Mouse (Mus musculus): Measurements from ENCODE around the gene Fbn1. TPM values are rescaled to one million over a fixed set of nuclear protein-coding genes. Genes with fewer than 3 reads are reported as not detected.

The Fbn1 gene
- total RNA-seq, 2 experiments from 2014 or later: 28.6 to 33.5 TPM

GRCm38 (mm10) chr2:125456059-125456789, 51.6 kb downstream of the Fbn1 start:
- DNase-seq: no peak

- DNase-seq: no peak
Measured at GRCm38 (mm10) chr2:125454781-125455180, 53.0 kb downstream of the Fbn1 start.

DNA sequence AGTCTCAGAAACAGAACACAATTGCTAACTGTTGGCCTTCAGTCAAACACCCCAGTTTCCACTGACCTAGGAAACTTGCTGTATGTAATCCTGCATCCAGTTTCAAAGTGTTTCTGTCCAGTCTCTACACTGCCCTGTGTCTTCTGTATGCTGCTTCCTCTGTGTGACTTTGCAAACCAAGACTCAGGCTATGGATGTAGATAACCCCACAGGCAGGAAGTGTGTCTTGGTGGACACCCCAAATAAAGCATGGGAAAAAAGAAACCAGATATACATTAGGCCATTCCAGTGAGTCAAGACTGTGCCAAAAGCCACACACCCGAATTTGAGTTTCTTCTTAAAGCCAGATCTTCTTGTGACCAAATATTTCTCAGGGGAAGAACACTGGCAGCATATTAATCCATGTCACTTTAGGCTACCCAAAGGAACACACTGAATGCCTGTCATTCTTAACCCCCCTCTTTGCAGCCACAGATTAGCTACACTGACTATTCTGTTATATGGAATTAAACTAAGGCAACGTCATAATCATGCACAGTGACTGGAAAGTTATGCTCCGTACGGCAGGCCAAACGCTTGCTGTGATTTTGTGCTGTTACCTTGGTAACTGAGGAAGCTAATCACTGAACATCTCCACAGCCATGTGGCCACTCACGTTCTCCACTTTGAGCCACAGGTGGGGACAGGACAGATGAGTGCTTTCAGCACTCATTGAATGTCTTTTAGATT, 55.3 kb downstream of the Fbn1 start:
- DNase-seq: no peak

DNA sequence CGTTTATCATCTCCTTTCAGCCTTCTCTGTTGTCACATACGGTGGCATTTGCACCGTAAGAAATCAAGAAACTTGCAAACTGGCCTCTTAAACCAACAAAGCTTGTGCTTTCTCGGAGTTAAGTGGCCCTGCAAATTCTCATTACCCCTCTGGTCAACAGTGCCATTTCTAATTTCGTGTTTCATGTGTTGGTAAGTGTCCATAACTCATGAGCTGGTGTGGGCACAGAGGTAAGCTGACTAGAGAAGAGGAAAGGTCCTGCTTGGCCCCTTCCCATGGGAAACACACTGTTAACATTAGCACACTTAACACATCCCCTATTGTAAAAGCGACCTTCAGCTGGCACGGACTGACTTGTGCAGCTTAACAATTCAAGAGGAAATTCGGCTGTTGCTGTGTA, 58.4 kb downstream of the Fbn1 start:
- no peak for DNase-seq

- peak; percentile 58 to 83 for DNase-seq
Measured at GRCm38 (mm10) chr2:125448881-125449280, 58.9 kb downstream of the Fbn1 start.

DNA sequence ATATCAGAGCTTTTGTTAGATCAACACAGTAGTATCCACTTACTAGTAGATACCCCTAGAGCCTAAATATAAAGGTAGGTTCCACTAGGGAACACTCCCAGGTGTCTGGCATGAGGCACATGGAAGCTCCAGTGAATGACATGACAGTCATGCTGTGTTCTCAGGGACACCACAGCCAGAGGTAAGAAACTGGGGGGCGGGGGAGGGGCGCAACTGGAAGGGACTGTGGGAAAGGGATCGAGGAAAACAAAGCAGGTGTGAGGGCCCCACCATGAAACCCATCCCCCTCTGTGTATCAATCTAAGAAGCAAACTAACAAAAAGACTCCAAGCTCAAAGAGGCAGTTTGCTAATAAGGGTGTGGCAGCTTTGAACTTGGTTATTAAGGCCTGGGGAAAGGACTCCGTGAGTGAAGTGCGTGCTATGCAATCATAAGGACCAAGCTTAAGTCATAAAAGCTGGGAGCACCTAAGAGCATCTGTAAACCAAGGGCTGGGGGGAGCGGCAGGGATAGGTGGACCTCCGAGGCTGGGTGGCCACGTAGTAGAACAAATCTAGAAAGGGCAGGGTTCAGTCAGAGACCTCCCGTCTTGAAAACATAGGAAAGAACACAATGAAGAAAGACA, 60.4 kb downstream of the Fbn1 start:
- no peak for DNase-seq

GRCm38 (mm10) chr2:125438381-125438780, 69.4 kb downstream of the Fbn1 start:
- no peak for DNase-seq

- DNase-seq: no peak
Measured at GRCm38 (mm10) chr2:125436240-125436639, 71.6 kb downstream of the Fbn1 start.

DNA sequence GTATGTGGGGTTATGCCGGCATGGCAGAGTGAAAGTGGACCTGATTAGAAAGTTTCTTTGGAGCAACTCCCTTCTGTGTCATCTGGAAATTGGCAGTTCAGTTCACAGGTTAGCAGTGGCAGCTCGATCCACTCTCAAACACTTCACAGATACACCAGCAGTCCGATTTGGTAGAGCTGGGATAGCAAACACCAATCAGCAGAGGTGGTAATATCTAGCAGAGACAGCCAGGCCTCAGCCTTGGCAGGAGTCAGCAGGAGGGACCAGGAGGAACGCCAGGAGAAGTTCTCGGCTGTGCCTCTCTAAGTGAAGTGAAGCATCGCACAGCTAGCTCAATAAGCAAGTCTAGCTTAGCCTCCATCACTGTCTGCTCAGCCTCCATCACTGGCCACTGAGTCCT, 74.3 kb downstream of the Fbn1 start:
- no peak for DNase-seq

DNA sequence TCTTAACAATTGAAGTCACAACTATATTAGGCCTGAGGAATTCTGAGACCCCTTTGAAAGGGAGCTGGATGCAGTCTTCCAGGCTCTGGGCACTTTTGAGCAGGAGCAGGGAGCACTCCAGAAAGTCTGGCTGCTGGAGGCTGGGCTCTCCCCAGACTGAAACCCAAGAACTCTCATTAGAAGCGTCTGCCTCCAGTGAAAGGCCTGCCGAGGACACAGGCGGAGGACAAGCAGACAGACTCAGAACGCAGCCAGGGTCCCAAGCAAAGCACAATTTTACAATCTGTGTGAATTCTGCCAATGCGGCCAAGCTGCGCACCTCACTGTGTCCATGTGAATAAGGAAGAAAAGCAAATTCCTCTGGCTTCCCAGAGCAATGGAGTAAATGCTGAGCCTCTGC, 76.3 kb downstream of the Fbn1 start:
- no peak for DNase-seq

DNA sequence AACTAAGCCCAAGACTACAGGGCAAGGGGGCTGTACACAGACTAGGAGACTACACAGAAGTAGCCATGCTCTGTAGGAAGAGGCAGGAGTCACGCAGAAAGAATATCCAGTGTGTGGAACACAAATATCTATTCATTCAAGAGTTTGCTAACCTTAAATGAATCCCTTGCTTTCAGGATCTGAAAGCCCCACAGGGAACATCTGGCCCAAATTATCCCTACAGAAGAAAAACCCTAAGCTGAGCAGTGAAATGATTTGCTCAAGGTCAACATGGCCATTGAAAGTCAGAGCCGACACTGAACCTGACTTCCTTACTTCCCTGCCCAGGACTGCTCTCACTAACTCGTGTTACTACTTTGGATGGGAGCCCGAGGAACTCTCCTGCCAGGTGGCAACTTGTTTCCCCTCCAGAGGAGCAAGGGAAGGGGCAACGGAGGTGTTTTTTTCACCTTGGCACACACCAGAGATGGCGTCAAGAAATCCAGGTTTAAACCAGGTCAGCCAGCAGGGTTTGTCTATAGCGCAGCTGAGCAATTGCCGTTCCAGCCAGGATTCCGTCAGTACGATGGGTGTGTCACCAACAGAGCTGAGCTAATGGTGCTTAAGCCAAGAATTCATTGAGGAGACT, 78.9 kb downstream of the Fbn1 start:
- DNase-seq: peak; percentile 62 to 70

DNA sequence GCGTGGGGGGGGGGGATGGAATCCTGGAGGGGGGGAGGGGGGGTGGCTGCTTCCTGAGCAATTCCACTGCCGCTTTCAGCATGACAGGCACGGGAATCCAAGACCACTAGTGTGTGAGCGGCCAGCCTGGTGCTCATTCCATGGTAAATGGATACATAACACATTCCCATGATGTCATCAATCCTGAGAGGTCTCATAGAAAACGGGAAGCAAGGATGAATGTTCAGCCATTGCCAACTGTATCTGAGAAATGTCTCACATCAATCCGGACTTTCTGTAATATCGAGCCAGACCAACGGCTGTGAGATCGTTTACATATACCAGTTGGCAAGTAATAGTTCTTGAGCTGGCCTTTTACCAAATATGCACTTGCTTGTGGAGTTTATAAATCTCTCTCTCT, 87.2 kb downstream of the Fbn1 start:
- no peak for DNase-seq

GRCm38 (mm10) chr2:125419681-125420080, 88.1 kb downstream of the Fbn1 start:
- peak; percentile 45 to 55 for DNase-seq

DNA sequence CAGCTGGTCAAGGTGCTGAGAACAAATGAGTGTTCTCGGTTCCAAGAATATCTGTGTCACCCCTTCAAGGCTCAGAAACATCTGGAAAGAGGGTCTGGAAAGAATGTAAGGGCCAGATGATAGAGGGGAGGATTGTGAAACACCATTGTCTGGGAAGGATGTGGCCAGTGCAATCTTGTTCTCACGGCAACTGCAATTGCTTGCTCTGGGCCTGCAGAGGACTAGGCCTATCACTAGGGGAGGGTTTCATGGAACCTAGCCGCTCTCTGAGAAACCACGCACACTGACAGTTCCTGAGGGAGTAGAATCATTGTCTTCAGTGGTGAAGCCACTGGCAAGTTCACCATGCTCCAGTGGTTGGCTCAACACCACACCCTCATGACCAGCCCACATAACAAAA, 89.2 kb downstream of the Fbn1 start:
- peak in 1 of 2 experiments; percentile 29 for DNase-seq

GRCm38 (mm10) chr2:125416541-125417245, 91.1 kb downstream of the Fbn1 start:
- no peak for DNase-seq

DNA sequence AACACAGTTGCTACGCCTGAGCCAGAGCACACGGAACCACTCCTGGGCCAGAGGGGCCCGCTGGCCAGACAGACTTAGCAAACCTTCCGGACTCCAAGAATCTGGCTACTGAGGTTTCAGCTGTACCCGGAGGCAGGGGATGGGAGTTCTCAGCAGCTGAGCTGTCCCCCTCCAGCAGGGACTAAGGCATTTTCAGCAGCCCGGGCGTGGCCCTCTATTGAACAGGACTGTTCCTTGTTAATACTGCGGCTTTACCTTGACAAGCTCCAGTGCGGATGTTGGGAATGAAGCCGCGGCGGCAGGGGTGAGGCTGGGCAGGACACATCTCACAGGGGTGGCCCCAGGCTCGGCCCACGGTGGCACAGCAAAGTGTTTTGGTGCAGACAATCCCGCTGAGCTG, 95.4 kb downstream of the Fbn1 start:
- DNase-seq: peak; percentile 28 to 54

DNA sequence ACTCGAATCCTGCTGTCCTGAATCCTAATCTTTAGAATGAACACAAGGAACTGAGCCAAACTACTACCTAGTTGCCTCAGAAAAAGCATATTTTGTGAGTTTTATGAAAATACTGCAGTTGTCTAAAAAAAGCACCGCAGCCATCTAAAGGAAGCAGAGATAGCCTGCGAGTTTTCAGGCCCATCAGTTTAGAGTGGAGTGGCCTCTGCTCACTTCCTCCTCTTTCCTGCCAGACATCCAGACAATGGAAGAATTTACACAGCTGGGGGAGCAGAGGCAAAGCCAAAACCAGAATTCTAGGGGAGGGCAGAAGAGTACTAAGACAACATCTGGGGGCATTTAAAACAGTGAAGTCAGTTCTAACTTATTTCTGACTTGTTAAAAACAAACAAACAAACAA, 96.0 kb downstream of the Fbn1 start:
- peak; percentile 62 to 79 for DNase-seq

DNA sequence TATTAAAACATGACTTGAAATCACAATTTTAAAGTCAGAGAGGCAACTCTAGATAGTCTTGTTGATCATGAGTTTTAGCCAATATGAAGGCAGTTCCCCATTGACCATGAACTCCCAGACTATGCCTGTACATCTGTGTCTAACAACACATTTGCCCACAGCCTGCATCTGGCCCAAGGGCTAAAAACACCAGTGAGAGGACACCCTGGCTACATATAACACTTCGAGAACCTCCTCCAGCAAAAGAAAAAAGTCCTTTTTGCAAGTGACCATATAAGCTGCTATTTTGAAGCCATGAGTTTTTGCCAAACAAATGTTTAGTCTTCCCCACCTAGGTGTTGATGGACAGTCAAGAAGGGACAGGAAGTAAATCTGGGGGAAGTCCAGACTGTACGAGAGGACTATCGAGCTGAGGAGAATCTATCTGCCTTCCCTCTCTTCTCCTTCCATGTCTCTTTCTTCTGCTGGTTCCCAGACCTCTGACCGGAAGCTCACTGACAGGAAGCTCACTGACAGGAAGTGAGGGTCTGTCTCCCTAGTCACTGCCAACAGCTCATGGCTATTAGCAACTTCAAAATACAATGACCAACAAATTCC, 103.2 kb downstream of the Fbn1 start:
- no peak for DNase-seq

- DNase-seq: no peak
Measured at GRCm38 (mm10) chr2:125402276-125402675, 105.5 kb downstream of the Fbn1 start.

DNA sequence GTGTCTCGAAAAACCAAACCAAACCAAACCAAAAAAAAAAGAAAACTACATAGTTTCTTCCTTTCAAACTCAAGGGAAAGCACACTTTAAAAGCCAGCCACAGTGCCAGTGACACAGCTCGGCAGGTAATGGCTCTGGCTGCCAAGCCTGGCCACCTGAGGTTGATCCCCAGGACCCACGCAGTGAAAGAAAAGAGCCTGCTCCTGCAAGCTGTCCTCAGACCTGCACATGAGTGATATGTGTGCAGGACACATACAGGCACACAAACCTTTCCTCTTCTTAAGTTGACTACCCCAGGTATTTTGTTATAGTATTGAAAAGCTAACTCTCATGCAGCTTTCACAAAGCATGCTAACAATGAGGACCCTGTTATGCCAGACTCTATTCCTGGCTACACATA, 107.7 kb downstream of the Fbn1 start:
- no peak for DNase-seq

DNA sequence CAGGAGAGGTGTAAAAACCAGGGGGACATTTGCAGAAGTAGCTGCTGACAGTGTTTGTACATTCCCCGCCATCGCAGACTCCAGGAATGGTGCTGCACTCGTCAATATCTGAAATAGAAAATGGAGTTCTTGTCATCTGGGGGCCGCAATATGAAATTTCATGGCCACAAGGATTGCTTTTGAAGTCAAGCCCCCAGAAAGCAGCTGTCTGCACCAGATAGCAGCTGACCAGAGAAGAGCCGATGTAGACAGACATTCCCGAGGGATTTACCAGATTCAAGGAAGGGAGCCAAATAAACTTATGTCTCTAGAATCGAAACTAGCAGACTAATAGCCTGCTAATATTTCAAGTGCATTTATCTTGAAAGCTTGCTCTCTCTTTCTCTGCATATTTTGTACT, 110.0 kb downstream of the Fbn1 start:
- DNase-seq: no peak

Data from heart, adult 18-20 months (tissue).